7 mouse cellular contexts compared by ENCODE assay signal in the genomic region with DNA sequence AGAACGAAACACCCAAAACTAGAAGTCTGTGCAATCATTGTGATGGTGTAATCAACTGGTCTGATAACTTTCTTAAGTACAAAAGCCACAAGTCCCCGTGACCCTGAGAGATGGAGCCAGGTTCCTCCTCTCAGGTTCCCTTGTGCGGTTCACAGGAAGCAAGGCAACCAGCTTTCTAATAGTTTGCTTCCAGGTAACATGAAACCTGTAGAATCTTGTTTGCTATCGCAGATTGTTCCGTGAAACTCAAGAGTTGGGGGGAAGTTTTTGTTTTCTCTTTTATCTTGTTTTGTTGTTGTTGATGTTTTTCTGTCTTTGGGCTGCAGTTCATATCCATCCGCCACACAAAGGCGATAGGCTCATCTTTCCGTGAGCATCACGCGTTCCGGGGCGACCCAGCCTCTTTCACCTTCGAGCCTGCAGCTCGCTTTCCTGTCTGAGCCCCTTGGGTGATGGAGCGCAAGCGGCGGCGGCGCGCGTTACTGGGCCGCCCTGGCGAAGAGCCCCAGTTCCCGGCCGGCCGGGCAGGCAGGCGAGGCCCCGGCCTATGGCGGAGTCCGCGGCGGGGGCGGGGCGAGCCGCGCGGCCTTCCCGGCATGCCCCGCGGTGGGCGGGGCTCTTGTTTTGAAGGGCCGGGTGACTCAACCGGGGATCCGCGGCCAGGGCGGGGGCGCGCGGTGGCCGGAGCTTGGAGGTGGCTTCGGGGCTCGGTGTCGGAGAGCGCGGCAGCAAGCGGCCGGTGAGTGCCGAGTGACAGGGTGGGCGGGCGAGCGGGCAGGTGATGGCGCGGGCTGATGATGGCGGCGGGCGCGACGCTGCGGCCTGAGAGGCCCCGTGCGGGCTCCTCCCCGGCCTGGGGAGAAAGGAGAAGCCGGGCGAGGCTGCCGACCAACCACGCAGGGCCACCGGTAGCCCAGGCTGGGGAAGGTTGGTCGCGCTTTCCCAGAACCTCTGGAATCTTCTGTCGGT. TPM values are rescaled to one million over a fixed set of nuclear protein-coding genes. Genes with fewer than 3 reads are reported as not detected.
DNase-seq lines count a peak whose midpoint lies in the region; ATAC-seq lines count a peak whose summit lies in the region.

A gene (plus strand): TSS at position 120 of the 969 bp plus-strand sequence.

- peak within 1 kb of the TSS; percentile 68 for H3K4me2 ChIP-seq in embryonic facial prominence, embryonic 11.5 days (ENCODE audit: low read depth, low read length)
- peak within 1 kb of the TSS; percentile 55 for H3K4me2 ChIP-seq in limb, embryonic 11.5 days (ENCODE audit: low read depth, severe bottlenecking)
- H3K4me2 ChIP-seq in midbrain, embryonic 14.5 days (ENCODE audit: low read length) = peak within 1 kb of the TSS; percentile 82

- no peaks in the 10 kb centered on the region for H3K36me3 ChIP-seq in embryonic facial prominence, embryonic 11.5 days (replicated peaks; ENCODE audit: control insufficient read depth, insufficient read depth, low read depth, low read length)
- H3K36me3 ChIP-seq in limb, embryonic 11.5 days (ENCODE audit: control insufficient read depth, insufficient read depth, low read length) = no peaks in the 10 kb centered on the region
- no peaks in the 10 kb centered on the region for H3K36me3 ChIP-seq in midbrain, embryonic 14.5 days (ENCODE audit: control insufficient read depth, insufficient read depth, low read length)

- H3K9me3 ChIP-seq in embryonic facial prominence, embryonic 11.5 days (replicated peaks; ENCODE audit: control insufficient read depth, low read length) = no peaks in the 10 kb centered on the region
- peaks cover 2% of the 10 kb centered on the region; the same call in 1 of the 2 replicates for H3K9me3 ChIP-seq in limb, embryonic 11.5 days (ENCODE audit: control insufficient read depth, low read length)
- H3K9me3 ChIP-seq in midbrain, embryonic 14.5 days (ENCODE audit: control insufficient read depth, low read length) = no peaks in the 10 kb centered on the region

- peak; percentile 84 for ATAC-seq in embryonic facial prominence, embryonic 11.5 days (replicated peaks; ENCODE audit: insufficient number of reproducible peaks, low FRiP score, low TSS enrichment, low read depth)
- peak; percentile 91 for ATAC-seq in limb, embryonic 11.5 days (ENCODE audit: insufficient number of reproducible peaks, low FRiP score, low TSS enrichment, low read depth)
- peak; percentile 90 for ATAC-seq in midbrain, embryonic 14.5 days (ENCODE audit: low FRiP score, low TSS enrichment)

- WGBS in embryonic facial prominence, embryonic 11.5 days = under 1% methylated on average over 74 of the region's 80 CpGs
- WGBS in limb, embryonic 11.5 days = under 1% methylated on average over 69 of the region's 80 CpGs
- WGBS in midbrain, embryonic 14.5 days = 1% methylated on average over 77 of the region's 80 CpGs

- peak within 1 kb of the TSS; percentile 91 for H3K27ac ChIP-seq in embryonic facial prominence, embryonic 11.5 days (replicated peaks; ENCODE audit: low read depth, low read length)
- peak within 1 kb of the TSS; percentile 97 for H3K27ac ChIP-seq in limb, embryonic 11.5 days (replicated peaks; ENCODE audit: low read depth, low read length)
- H3K27ac ChIP-seq in midbrain, embryonic 14.5 days (replicated peaks; ENCODE audit: low read depth, low read length) = peak within 1 kb of the TSS; percentile 98

- peak; percentile 97 for DNase-seq in adrenal gland, postnatal 14 days
- DNase-seq in embryonic facial prominence, embryonic 11.5 days (ENCODE audit: low spot score) = peak; percentile 93
- DNase-seq in heart, adult 11 months = peak; percentile 100
- DNase-seq in kidney, adult 18-20 months = peak; percentile 97
- DNase-seq in limb, embryonic 11.5 days (ENCODE audit: low spot score) = peak; percentile 94
- DNase-seq in midbrain, embryonic 14.5 days = peak; percentile 96
- peak; percentile 92 to 98 for DNase-seq in spleen, adult 18-20 months

- peaks cover 3% of the 10 kb centered on the region for H3K4me1 ChIP-seq in embryonic facial prominence, embryonic 11.5 days (ENCODE audit: control insufficient read depth, insufficient read depth, low read length)
- H3K4me1 ChIP-seq in limb, embryonic 11.5 days (ENCODE audit: control insufficient read depth, insufficient read depth, low read length) = peaks cover 3% of the 10 kb centered on the region; the same call in 1 of the 2 replicates
- peaks cover 24% of the 10 kb centered on the region for H3K4me1 ChIP-seq in midbrain, embryonic 14.5 days (ENCODE audit: control insufficient read depth, insufficient read depth, low read length)

- no peaks in the 10 kb centered on the region for H3K27me3 ChIP-seq in embryonic facial prominence, embryonic 11.5 days (ENCODE audit: control insufficient read depth, insufficient read depth, low read length)
- H3K27me3 ChIP-seq in limb, embryonic 11.5 days (ENCODE audit: control insufficient read depth, insufficient read depth, low read length) = no peaks in the 10 kb centered on the region
- no peaks in the 10 kb centered on the region for H3K27me3 ChIP-seq in midbrain, embryonic 14.5 days (ENCODE audit: control insufficient read depth, insufficient read depth, low read length)

- peak within 1 kb of the TSS; percentile 90 for H3K9ac ChIP-seq in embryonic facial prominence, embryonic 11.5 days (replicated peaks; ENCODE audit: low read length)
- peak within 1 kb of the TSS; percentile 96 for H3K9ac ChIP-seq in limb, embryonic 11.5 days (ENCODE audit: low read length)
- H3K9ac ChIP-seq in midbrain, embryonic 14.5 days (replicated peaks; ENCODE audit: low read length) = peak within 1 kb of the TSS; percentile 88

- peak within 1 kb of the TSS; percentile 52 for H3K4me3 ChIP-seq in embryonic facial prominence, embryonic 11.5 days (ENCODE audit: low read depth, low read length)
- peak within 1 kb of the TSS; percentile 62 for H3K4me3 ChIP-seq in limb, embryonic 11.5 days (ENCODE audit: low read depth, low read length)
- peak within 1 kb of the TSS; percentile 57 for H3K4me3 ChIP-seq in midbrain, embryonic 14.5 days (replicated peaks; ENCODE audit: low read depth, low read length)

RNA-seq across cellular contexts. Expression of the gene that starts here (rescaled TPM):
- total RNA-seq in adrenal gland, postnatal 14 days (2021) = 71.6 and 79.3 TPM in 2 replicates
- 109 and 110 TPM in 2 replicates for polyA plus RNA-seq in embryonic facial prominence, embryonic 11.5 days (2014; fragmentation: Nextera tagmentation; extraction: Ambion mirVana)
- 106 and 114 TPM in 2 replicates for polyA plus RNA-seq in limb, embryonic 11.5 days (2014; fragmentation: Nextera tagmentation; extraction: Ambion mirVana)
- 61.1 and 93.6 TPM in 2 replicates for polyA plus RNA-seq in midbrain, embryonic 14.5 days (2014; fragmentation: Nextera tagmentation; extraction: Ambion mirVana)

Comparison
In these comparisons a context has a peak if more than half of its experiments do, and no peak if none do; other contexts are left out.
1. Peak in every context shown above with its lines: DNase-seq, ATAC-seq, H3K4me3 ChIP-seq and H3K27ac ChIP-seq.